Mouse (Mus musculus): ENCODE measurements around the gene 9930022D16Rik. TPM values are rescaled to one million over a fixed set of nuclear protein-coding genes. Genes with fewer than 3 reads are reported as not detected.

The 9930022D16Rik gene
- polyA plus RNA-seq, 2 experiments = not detected

GRCm38 (mm10) chr11:109444600-109444999, 30.9 kb downstream of the 9930022D16Rik start:
- no peaks in the 10 kb centered on the region for H3K27me3 ChIP-seq (ENCODE audit: control insufficient read depth, insufficient read depth, low read length)
- H3K4me3 ChIP-seq (ENCODE audit: insufficient read depth in 1 of 2, low read depth in 2 of 2, low read length in 2 of 2) = no peak overlapping the region
- H3K9me3 ChIP-seq (ENCODE audit: control insufficient read depth, low read length) = no peaks in the 10 kb centered on the region
- H3K36me3 ChIP-seq (replicated peaks; ENCODE audit: control insufficient read depth, insufficient read depth, low read depth) = peaks cover 3% of the 10 kb centered on the region; the same call in 1 of the 2 replicates
- 47% methylated on average over 7 of the region's 7 CpGs for WGBS (ENCODE audit: insufficient replicate concordance)
- ATAC-seq (ENCODE audit: insufficient read depth) (no peak), DNase-seq (ENCODE audit: low read depth in 3 of 3, low spot score in 3 of 3) (no peak)
- H3K4me2 ChIP-seq (ENCODE audit: low read depth) = no peak overlapping the region
- no peak overlapping the region for H3K9ac ChIP-seq (replicated peaks)
- TF ChIP-seq EP300 (IDR thresholded peaks at IDR 0.05; ENCODE audit: low read depth) (no peak), CTCF (IDR thresholded peaks at IDR 0.05; ENCODE audit: low read depth) (peak; percentile 79)
- peaks cover 16 to 19% of the 10 kb centered on the region in 2 experiments for H3K4me1 ChIP-seq (replicated peaks; ENCODE audit: control insufficient read depth in 2 of 2, insufficient read depth in 2 of 2, low read length in 1 of 2)
- no peak overlapping the region for H3K27ac ChIP-seq

- Histone ChIP-seq H3K9ac (replicated peaks) (no peak overlapping the region), H3K27ac (no peak overlapping the region), H3K36me3 (replicated peaks; ENCODE audit: control insufficient read depth, insufficient read depth, low read depth) (peaks cover 10% of the 10 kb centered on the region), H3K27me3 (ENCODE audit: control insufficient read depth, insufficient read depth, low read length) (no peaks in the 10 kb centered on the region), H3K4me2 (ENCODE audit: low read depth) (no peak overlapping the region), H3K4me3 (ENCODE audit: insufficient read depth in 1 of 2, low read depth in 2 of 2, low read length in 2 of 2) (no peak overlapping the region), H3K4me1 (replicated peaks; ENCODE audit: control insufficient read depth in 2 of 2, insufficient read depth in 2 of 2, low read length in 1 of 2) (peaks cover 12 to 14% of the 10 kb centered on the region in 2 experiments), H3K9me3 (ENCODE audit: control insufficient read depth, low read length) (no peaks in the 10 kb centered on the region)
- 45% methylated on average over 13 of the region's 13 CpGs for WGBS (ENCODE audit: insufficient replicate concordance)
- DNase-seq (ENCODE audit: low read depth in 3 of 3, low spot score in 3 of 3) (peak; percentile 44 to 55 (median 50)), ATAC-seq (ENCODE audit: insufficient read depth) (peak; percentile 68)
- peak; percentile 27; the same call in 1 of the 2 replicates for TF ChIP-seq EP300 (IDR thresholded peaks at IDR 0.05; ENCODE audit: low read depth)
- peak; percentile 89 for TF ChIP-seq CTCF (IDR thresholded peaks at IDR 0.05; ENCODE audit: low read depth)
These were observed 31.8 kb downstream of the 9930022D16Rik start for GRCm38 (mm10) chr11:109445438-109446035.

GRCm38 (mm10) chr11:109451169-109451568, 37.5 kb downstream of the 9930022D16Rik start:
- H3K4me3 ChIP-seq (ENCODE audit: insufficient read depth in 1 of 2, low read depth in 2 of 2, low read length in 2 of 2) = no peak overlapping the region
- no peaks in the 10 kb centered on the region for H3K4me1 ChIP-seq (replicated peaks; ENCODE audit: control insufficient read depth in 2 of 2, insufficient read depth in 2 of 2, low read length in 1 of 2)
- no peak overlapping the region for H3K9ac ChIP-seq (replicated peaks)
- no peak for TF ChIP-seq EP300 (IDR thresholded peaks at IDR 0.05; ENCODE audit: low read depth)
- H3K27ac ChIP-seq = no peak overlapping the region
- H3K27me3 ChIP-seq (ENCODE audit: control insufficient read depth, insufficient read depth, low read length) = no peaks in the 10 kb centered on the region
- peaks cover 67% of the 10 kb centered on the region for H3K36me3 ChIP-seq (replicated peaks; ENCODE audit: control insufficient read depth, insufficient read depth, low read depth)
- no peaks in the 10 kb centered on the region for H3K9me3 ChIP-seq (ENCODE audit: control insufficient read depth, low read length)
- no peak overlapping the region for H3K4me2 ChIP-seq (ENCODE audit: low read depth)
- ATAC-seq (ENCODE audit: insufficient read depth) (peak; percentile 28; the same call in 1 of the 2 replicates), DNase-seq (ENCODE audit: low read depth in 3 of 3, low spot score in 3 of 3) (no peak)
- 54% methylated on average over 11 of the region's 11 CpGs for WGBS (ENCODE audit: insufficient replicate concordance)

- 89% methylated on average over 5 of the region's 5 CpGs for WGBS (ENCODE audit: insufficient replicate concordance)
- Histone ChIP-seq H3K4me2 (ENCODE audit: low read depth) (no peak overlapping the region), H3K4me1 (replicated peaks; ENCODE audit: control insufficient read depth in 2 of 2, insufficient read depth in 2 of 2, low read length in 1 of 2) (no peaks in the 10 kb centered on the region), H3K9me3 (ENCODE audit: control insufficient read depth, low read length) (no peaks in the 10 kb centered on the region), H3K4me3 (ENCODE audit: insufficient read depth in 1 of 2, low read depth in 2 of 2, low read length in 2 of 2) (no peak overlapping the region), H3K27me3 (ENCODE audit: control insufficient read depth, insufficient read depth, low read length) (no peaks in the 10 kb centered on the region), H3K27ac (no peak overlapping the region), H3K9ac (replicated peaks) (no peak overlapping the region), H3K36me3 (replicated peaks; ENCODE audit: control insufficient read depth, insufficient read depth, low read depth) (peaks cover 97% of the 10 kb centered on the region)
- ATAC-seq (ENCODE audit: insufficient read depth) (no peak), DNase-seq (ENCODE audit: low read depth in 3 of 3, low spot score in 3 of 3) (no peak)
- TF ChIP-seq CTCF (IDR thresholded peaks at IDR 0.05; ENCODE audit: low read depth) (no peak), EP300 (IDR thresholded peaks at IDR 0.05; ENCODE audit: low read depth) (no peak)
These were observed 42.5 kb downstream of the 9930022D16Rik start for GRCm38 (mm10) chr11:109456261-109456660.

GRCm38 (mm10) chr11:109458165-109458564, 44.4 kb downstream of the 9930022D16Rik start:
- peaks cover 97% of the 10 kb centered on the region for H3K36me3 ChIP-seq (replicated peaks; ENCODE audit: control insufficient read depth, insufficient read depth, low read depth)
- 93% methylated on average over 11 of the region's 11 CpGs for WGBS (ENCODE audit: insufficient replicate concordance)
- H3K9ac ChIP-seq (replicated peaks) = no peak overlapping the region
- DNase-seq (ENCODE audit: low read depth in 3 of 3, low spot score in 3 of 3) (no peak), ATAC-seq (ENCODE audit: insufficient read depth) (no peak)
- no peak for TF ChIP-seq CTCF (IDR thresholded peaks at IDR 0.05; ENCODE audit: low read depth)
- no peak for TF ChIP-seq EP300 (IDR thresholded peaks at IDR 0.05; ENCODE audit: low read depth)
- H3K27ac ChIP-seq = no peak overlapping the region
- H3K27me3 ChIP-seq (ENCODE audit: control insufficient read depth, insufficient read depth, low read length) = no peaks in the 10 kb centered on the region
- no peaks in the 10 kb centered on the region for H3K4me1 ChIP-seq (replicated peaks; ENCODE audit: control insufficient read depth in 2 of 2, insufficient read depth in 2 of 2, low read length in 1 of 2)
- H3K4me3 ChIP-seq (ENCODE audit: insufficient read depth in 1 of 2, low read depth in 2 of 2, low read length in 2 of 2) = no peak overlapping the region
- no peak overlapping the region for H3K4me2 ChIP-seq (ENCODE audit: low read depth)
- no peaks in the 10 kb centered on the region for H3K9me3 ChIP-seq (ENCODE audit: control insufficient read depth, low read length)
